Mouse (Mus musculus): ENCODE measurements around the gene Gm45713. TPM values are rescaled to one million over a fixed set of nuclear protein-coding genes. Genes with fewer than 3 reads are reported as not detected.
"Not testable (repeated sequence)": the region's sequence is repeated elsewhere in the genome, so short reads cannot be mapped to it uniquely, and the experiment has no call there.

Gm45713 gene
- polyA plus RNA-seq, 1 experiment from 2014 or later: 1.2 TPM

GRCm38 (mm10) chr7:45178550-45178949 lies 42.5 kb upstream of the Gm45713 start:
- 18% methylated on average over 7 of the region's 7 CpGs for WGBS
- ATAC-seq (ENCODE audit: insufficient read depth) (no peak), DNase-seq (no peak)
- TF ChIP-seq CTCF (IDR thresholded peaks at IDR 0.05; ENCODE audit: low read depth): no peak
- Histone ChIP-seq H3K4me2 (no peak overlapping the region), H3K4me1 (ENCODE audit: insufficient read depth) (no peaks in the 10 kb centered on the region), H3K4me3 (ENCODE audit: low read depth, low read length) (no peak overlapping the region), H3K27me3 (ENCODE audit: insufficient read depth, low read length) (peaks cover 98% of the 10 kb centered on the region), H3K36me3 (ENCODE audit: insufficient read depth) (no peaks in the 10 kb centered on the region), H3K9ac (no peak overlapping the region), H3K9me3 (ENCODE audit: low read depth, low read length) (no peaks in the 10 kb centered on the region), H3K27ac (ENCODE audit: low read depth) (no peak overlapping the region)

GRCm38 (mm10) chr7:45176356-45176755 lies 40.3 kb upstream of the Gm45713 start:
- H3K4me3 ChIP-seq (ENCODE audit: low read depth, low read length): peak overlapping the region; percentile 17; the same call in 1 of the 2 replicates
- H3K36me3 ChIP-seq (ENCODE audit: insufficient read depth): no peaks in the 10 kb centered on the region
- no peaks in the 10 kb centered on the region for H3K9me3 ChIP-seq (ENCODE audit: low read depth, low read length)
- H3K27me3 ChIP-seq (ENCODE audit: insufficient read depth, low read length): peaks cover 76% of the 10 kb centered on the region
- WGBS: 3% methylated on average over 31 of the region's 31 CpGs
- peak overlapping the region; percentile 33 for H3K4me2 ChIP-seq
- H3K27ac ChIP-seq (ENCODE audit: low read depth): no peak overlapping the region
- DNase-seq (no peak), ATAC-seq (ENCODE audit: insufficient read depth) (no peak)
- no peaks in the 10 kb centered on the region for H3K4me1 ChIP-seq (ENCODE audit: insufficient read depth)
- no peak for TF ChIP-seq CTCF (IDR thresholded peaks at IDR 0.05; ENCODE audit: low read depth)
- H3K9ac ChIP-seq: no peak overlapping the region

DNA sequence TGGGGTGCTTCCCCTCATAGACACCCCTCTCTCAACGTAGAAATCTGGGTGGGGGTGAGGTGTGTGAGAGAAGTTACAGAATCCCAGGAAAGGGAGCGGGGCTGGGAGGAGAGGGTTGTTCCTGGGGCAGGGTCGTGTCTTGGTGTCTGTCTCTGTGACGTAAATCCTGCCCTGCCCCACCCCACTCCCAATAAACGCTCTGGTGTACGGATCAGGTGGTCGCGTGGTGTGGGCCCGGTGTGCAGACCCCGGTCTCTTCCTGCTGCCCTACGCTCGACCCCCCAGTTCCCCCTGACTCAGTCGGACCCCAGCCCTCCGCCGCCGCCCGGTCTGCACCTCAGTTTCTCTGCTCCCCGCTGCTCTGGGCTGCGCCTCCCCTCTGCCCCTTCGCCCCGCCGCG lies 39.9 kb upstream of the Gm45713 start:
- H3K9ac ChIP-seq: no peak overlapping the region
- DNase-seq (no peak), ATAC-seq (ENCODE audit: insufficient read depth) (no peak)
- peak overlapping the region; percentile 33 for H3K4me2 ChIP-seq
- no peaks in the 10 kb centered on the region for H3K4me1 ChIP-seq (ENCODE audit: insufficient read depth)
- WGBS: 1% methylated on average over 23 of the region's 23 CpGs
- H3K27me3 ChIP-seq (ENCODE audit: insufficient read depth, low read length): peaks cover 71% of the 10 kb centered on the region
- no peak for TF ChIP-seq CTCF (IDR thresholded peaks at IDR 0.05; ENCODE audit: low read depth)
- H3K9me3 ChIP-seq (ENCODE audit: low read depth, low read length): no peaks in the 10 kb centered on the region
- H3K27ac ChIP-seq (ENCODE audit: low read depth): no peak overlapping the region
- H3K36me3 ChIP-seq (ENCODE audit: insufficient read depth): no peaks in the 10 kb centered on the region
- peak overlapping the region; percentile 17; the same call in 1 of the 2 replicates for H3K4me3 ChIP-seq (ENCODE audit: low read depth, low read length)

GRCm38 (mm10) chr7:45175398-45175797 lies 39.4 kb upstream of the Gm45713 start:
- Histone ChIP-seq H3K27me3 (ENCODE audit: insufficient read depth, low read length) (peaks cover 66% of the 10 kb centered on the region), H3K27ac (ENCODE audit: low read depth) (no peak overlapping the region), H3K36me3 (ENCODE audit: insufficient read depth) (no peaks in the 10 kb centered on the region), H3K4me1 (ENCODE audit: insufficient read depth) (no peaks in the 10 kb centered on the region), H3K4me2 (no peak overlapping the region), H3K9me3 (ENCODE audit: low read depth, low read length) (0 out of 2 replicates have a peak, but pooled peaks cover under 1% of the 10 kb centered on the region), H3K4me3 (ENCODE audit: low read depth, low read length) (no peak overlapping the region), H3K9ac (no peak overlapping the region)
- DNase-seq (no peak), ATAC-seq (ENCODE audit: insufficient read depth) (no peak)
- TF ChIP-seq CTCF (IDR thresholded peaks at IDR 0.05; ENCODE audit: low read depth): no peak
- 5% methylated on average over 13 of the region's 13 CpGs for WGBS

- ATAC-seq (ENCODE audit: insufficient read depth): no peak
- H3K9ac ChIP-seq: no peak overlapping the region
- peaks cover 65% of the 10 kb centered on the region for H3K27me3 ChIP-seq (ENCODE audit: insufficient read depth, low read length)
- H3K9me3 ChIP-seq (ENCODE audit: low read depth, low read length): peaks cover 7% of the 10 kb centered on the region; the same call in 1 of the 2 replicates
- 4% methylated on average over 29 of the region's 29 CpGs for WGBS
- H3K4me1 ChIP-seq (ENCODE audit: insufficient read depth): no peaks in the 10 kb centered on the region
- no peak for DNase-seq
- no peak overlapping the region for H3K27ac ChIP-seq (ENCODE audit: low read depth)
- H3K4me2 ChIP-seq: peak overlapping the region; percentile 26; the same call in 1 of the 2 replicates
- no peak for TF ChIP-seq CTCF (IDR thresholded peaks at IDR 0.05; ENCODE audit: low read depth)
- no peaks in the 10 kb centered on the region for H3K36me3 ChIP-seq (ENCODE audit: insufficient read depth)
- peak overlapping the region; percentile 13; the same call in 1 of the 2 replicates for H3K4me3 ChIP-seq (ENCODE audit: low read depth, low read length)
These were observed 38.7 kb upstream of the Gm45713 start for GRCm38 (mm10) chr7:45174567-45175280.

DNA sequence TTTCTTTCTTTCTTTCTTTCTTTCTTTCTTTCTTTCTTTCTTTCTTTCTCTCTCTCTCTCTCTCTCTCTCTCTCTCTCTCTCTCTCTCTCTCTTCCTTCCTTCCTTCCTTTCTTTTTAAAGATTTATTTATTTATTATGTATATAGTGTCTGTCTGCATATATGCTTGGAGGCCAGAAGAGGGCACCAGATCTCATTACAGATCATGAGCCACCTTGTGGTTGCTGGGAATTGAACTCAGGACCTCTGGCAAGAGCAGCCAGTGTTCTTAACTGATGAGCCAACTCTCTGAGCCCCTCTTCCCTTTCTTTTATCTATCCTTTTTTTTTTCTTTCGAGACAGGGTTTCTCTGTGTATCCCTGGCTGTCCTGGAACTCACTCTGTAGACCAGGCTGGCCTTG lies 37.7 kb upstream of the Gm45713 start:
- Histone ChIP-seq H3K27me3 (ENCODE audit: insufficient read depth, low read length) (peaks cover 65% of the 10 kb centered on the region), H3K9me3 (ENCODE audit: low read depth, low read length) (peaks cover 17% of the 10 kb centered on the region)
- H3K4me1 ChIP-seq (ENCODE audit: insufficient read depth); H3K36me3 ChIP-seq (ENCODE audit: insufficient read depth); DNase-seq; H3K4me2 ChIP-seq; ATAC-seq (ENCODE audit: insufficient read depth); H3K27ac ChIP-seq (ENCODE audit: low read depth); H3K9ac ChIP-seq; H3K4me3 ChIP-seq (ENCODE audit: low read depth, low read length): not testable (repeated sequence)
- peak; percentile 55 for TF ChIP-seq CTCF (IDR thresholded peaks at IDR 0.05; ENCODE audit: low read depth)
- WGBS: 75% methylated on average over 1 of the region's 1 CpGs

DNA sequence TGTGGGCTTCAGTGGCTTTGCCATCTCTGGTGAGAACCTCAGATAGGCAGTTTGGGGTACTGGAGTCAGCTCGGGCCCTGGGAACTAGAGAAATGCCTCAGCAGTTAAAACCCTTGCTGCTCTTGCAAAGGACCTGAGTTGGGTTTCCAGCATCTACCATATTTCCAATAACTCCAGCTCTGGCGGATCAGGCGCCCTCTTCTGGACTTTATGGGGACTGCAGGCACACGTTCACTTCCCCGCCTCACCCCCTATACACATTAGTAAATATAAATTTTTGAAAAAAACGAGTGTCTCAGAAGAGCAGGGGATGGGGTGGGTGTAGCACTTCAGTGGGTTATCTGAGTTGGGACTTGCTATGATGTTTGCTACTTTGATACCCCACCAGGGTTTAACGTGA lies 36.9 kb upstream of the Gm45713 start:
- Histone ChIP-seq H3K27ac (ENCODE audit: low read depth) (no peak overlapping the region), H3K4me1 (ENCODE audit: insufficient read depth) (no peaks in the 10 kb centered on the region), H3K9ac (no peak overlapping the region), H3K4me3 (ENCODE audit: low read depth, low read length) (no peak overlapping the region), H3K36me3 (ENCODE audit: insufficient read depth) (no peaks in the 10 kb centered on the region), H3K27me3 (ENCODE audit: insufficient read depth, low read length) (peaks cover 65% of the 10 kb centered on the region), H3K9me3 (ENCODE audit: low read depth, low read length) (peaks cover 17% of the 10 kb centered on the region), H3K4me2 (no peak overlapping the region)
- DNase-seq (no peak), ATAC-seq (ENCODE audit: insufficient read depth) (no peak)
- peak; percentile 46 for TF ChIP-seq CTCF (IDR thresholded peaks at IDR 0.05; ENCODE audit: low read depth)
- WGBS: 54% methylated on average over 7 of the region's 7 CpGs
